Mouse (Mus musculus) naive thymus-derived CD4-positive, alpha-beta T cell, adult 2 months (primary cell): ENCODE measurements around the gene Tmub1.

Source experiments
- DNase-seq: peaks from one replicate; pipeline ENCODE4 v3.0.0-alpha.2; 2011; ENCODE audit warnings: low read depth

Gene Tmub1

DNA sequence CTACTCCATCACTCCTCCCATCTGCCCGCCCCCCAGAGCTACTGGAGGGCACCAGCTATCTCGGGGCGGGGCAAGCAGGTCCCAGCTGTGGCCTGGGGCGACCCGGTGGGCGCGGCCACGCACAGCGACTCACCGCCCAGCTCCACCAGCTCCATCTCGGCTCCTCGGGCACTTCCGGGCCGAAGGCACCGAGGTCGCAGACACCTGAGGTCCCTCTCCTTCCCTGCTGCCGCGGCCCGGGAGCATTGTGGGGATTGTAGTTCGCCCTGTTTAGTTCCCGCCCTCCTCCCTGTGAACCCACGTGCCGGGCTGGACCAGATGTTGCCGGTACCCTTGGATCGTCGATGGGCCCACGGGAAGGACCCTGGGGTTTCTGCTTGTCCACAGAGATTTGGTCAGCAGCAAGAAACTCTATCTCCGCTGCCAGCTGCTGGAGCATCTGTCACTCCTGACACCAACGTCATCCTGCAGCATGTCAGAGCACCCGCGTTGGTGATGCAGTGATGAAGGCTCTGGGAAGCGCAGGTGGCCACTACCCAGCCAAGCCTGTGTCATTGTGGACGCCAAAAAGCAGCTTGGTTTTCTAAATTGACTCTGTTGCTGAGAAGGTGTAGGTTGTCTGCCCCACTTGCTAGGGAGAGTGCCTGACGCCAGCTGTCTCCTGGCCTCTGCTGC, at the start of gene Tmub1:
Gene Tmub1 (minus strand): TSS at position 231 of the 675 bp plus-strand sequence.
- peak; percentile 87 for DNase-seq

- no peak for DNase-seq
Observed at GRCm38 (mm10) chr5:24496756-24497155, 49.1 kb upstream of the Tmub1 start.

- no peak for DNase-seq
Observed at GRCm38 (mm10) chr5:24495019-24495418, 47.4 kb upstream of the Tmub1 start.

DNA sequence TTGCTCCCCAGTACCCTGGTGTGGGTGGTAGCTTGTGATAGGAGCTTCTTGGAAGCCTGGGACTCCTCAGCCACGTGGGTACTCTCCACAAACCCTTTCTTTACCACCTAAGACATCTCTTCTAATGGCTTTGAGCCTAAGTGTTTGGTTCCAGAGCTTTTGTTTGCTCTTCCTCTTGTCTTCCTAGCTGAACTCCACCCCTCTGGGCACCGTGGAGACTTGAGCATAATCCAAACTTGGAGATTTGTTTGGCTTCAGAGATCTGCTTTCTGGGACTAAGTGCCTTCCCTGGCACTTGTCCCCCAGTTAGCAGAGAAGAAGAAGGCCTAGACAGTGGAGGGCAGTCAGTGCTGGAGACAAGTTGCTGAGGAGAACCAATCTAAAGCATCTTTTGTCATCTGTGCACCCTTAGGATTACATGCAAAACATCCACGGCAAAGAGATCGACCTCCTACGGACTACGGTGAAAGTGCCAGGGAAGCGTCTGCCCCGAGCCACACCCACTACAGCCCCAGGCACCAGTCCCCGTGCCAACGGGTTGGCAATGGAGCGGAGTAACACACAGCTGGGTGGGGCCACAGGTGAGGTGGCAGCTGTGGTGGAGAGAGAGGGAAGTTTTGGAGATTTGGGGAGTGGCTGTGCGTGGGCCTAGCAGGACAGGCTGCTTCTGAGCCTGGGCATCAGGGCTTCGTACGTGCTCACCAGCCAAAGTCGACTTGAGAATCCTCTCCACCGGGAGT, 45.1 kb upstream of the Tmub1 start:
- DNase-seq = no peak

GRCm38 (mm10) chr5:24490413-24490920, 42.8 kb upstream of the Tmub1 start:
- DNase-seq = no peak

GRCm38 (mm10) chr5:24486738-24487137, 39.1 kb upstream of the Tmub1 start:
- DNase-seq = no peak

DNA sequence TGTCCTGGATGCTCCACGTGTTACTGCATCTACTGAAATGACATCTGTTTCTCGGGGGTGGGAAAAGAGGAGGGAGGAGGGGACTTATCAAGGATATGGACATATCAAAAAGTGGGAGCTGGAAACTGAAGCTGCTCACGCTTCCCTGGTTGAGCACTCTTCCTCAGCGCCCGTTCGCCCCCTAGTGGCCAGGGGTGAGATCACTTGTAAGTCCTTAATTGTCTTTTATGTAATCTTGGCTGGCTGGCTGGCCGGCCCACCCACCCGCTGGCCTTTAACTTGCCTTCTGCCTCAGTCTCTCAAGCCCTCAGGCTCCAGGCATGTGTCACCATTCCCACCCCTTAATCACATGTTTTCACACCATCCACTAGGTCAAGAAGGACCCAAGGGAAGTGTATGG, 38.4 kb upstream of the Tmub1 start:
- peak; percentile 80 for DNase-seq

- DNase-seq = no peak
Observed at GRCm38 (mm10) chr5:24484963-24485362, 37.3 kb upstream of the Tmub1 start.

DNA sequence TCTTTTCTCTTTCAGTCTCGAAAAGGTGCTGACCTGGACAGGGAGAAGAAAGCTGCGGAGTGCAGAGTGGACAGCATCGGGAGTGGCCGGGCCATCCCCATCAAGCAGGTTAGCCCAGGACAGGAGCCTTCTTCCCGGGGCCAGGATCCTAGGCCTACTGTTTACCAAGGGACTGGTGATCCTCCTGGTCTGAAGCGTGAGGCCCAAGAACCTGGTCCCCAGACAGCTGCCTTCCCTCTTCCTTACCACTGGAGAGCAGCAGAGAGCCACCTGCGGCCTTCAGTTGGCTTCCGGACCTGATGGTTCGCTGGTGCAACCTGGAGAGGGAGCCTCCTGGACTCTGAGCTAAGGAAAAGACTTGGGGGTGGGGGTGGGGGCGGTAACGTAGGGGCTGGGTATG, 35.7 kb upstream of the Tmub1 start:
- DNase-seq = peak; percentile 65

DNA sequence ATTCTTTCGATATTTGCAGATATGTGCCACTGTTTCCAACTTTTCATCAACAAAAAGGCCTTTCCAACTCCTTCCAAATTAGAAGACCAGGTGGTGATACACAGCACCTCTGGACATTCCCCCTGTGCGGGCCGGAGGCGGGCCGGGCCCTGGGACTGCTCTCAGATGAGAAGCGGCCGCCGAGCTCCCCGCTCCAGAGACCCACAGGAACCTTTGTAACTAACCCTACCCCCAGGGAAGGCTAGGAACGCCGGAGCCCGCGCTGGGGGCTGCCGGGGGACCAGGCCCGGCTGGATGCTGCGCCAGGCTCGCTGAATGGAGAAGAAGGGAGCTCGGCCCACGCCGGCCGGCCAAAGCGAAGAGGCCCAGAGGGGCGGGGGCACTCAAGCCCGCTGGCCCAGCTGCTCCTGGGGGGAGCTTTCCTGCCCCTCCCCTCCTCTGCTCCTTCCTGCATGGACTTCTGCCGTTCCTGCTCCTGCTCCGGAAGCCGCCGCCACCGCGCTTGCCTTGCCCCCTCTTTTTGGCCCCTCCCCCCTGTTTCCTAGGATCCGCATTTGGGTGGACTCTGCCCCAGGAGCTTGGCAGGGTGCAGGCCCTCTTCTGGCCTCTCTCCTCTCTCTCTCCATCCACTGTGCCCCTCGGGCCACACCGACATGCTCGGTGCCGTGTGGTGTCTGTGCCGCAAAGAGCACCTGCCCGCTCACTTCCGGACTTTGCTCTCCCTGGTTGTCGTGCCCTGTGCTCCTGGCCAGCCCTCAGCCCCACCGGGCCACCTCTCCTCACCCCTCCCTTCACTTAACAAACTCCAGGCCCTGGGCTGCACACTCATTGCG, 34.8 kb upstream of the Tmub1 start:
- DNase-seq = no peak

- peak; percentile 41 for DNase-seq
Observed at GRCm38 (mm10) chr5:24481647-24482046, 34.0 kb upstream of the Tmub1 start.

GRCm38 (mm10) chr5:24477909-24478308, 30.3 kb upstream of the Tmub1 start:
- no peak for DNase-seq

GRCm38 (mm10) chr5:24475476-24476241, 28.0 kb upstream of the Tmub1 start:
- no peak for DNase-seq

DNA sequence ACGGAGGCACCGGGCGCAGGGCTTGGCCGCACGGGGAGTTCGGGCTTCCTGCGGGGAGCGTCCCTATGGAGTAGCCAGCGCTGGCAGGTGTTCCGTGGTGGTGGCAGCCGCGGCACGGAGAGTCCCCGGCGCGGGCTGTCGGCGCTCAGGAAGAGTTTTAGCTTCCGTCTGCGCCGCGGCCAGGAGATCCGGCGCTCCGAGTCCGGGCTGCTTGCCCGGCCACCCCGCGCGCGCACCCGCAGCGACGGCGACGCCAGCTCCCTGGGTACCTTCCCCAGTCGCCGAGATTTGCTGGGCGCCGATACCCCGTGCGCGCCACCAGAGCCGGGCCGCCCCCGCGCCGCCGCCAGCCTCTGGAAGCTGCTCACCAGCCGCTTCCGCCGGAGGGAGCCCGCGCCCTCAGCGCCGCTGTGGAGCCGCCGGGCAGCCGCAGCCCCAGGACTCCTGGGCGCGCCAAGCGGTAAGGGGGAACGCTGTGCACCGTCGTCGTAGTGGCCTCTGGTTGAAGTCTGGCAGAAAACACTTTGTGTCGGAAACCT, 27.1 kb upstream of the Tmub1 start:
- DNase-seq = peak; percentile 49

GRCm38 (mm10) chr5:24474025-24474722, 26.5 kb upstream of the Tmub1 start:
- no peak for DNase-seq

DNA sequence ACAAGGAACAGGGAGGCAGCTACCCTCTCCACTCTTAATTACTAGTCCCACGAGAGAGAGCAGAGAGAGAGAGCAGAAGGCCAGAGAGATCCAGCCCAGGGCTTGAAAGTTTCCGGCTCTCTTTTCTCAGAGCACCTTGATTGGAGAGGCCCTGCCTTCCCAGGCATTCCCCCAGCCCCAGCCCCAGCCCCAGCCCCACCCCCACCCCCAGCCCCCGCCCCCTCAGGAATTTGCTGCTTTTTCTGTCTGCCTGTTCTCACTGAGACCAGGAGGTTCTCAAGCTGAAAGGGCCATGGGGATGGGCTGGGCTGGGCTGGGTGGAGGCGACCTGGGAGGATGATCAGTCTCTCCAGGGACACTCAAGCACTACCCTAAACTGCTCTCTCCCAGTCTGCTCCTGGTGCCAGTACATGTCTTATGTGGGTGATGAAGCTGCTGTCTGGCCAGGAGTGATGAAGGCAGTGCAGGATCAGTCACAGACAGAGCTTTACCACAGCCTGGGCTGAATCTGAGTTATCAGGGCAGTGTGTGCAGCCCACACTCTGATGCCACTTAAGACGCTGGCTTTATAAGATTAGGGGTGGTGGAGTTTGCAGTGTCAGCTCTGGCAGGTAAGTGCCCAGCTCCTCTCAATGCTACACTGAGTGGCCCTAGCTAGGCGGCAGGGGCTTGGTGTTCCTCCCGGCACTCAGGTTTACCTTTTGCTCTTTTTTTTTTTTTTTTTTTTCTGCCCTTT, 25.4 kb upstream of the Tmub1 start:
- no peak for DNase-seq

GRCm38 (mm10) chr5:24470600-24470999, 22.9 kb upstream of the Tmub1 start:
- DNase-seq = peak; percentile 88

DNA sequence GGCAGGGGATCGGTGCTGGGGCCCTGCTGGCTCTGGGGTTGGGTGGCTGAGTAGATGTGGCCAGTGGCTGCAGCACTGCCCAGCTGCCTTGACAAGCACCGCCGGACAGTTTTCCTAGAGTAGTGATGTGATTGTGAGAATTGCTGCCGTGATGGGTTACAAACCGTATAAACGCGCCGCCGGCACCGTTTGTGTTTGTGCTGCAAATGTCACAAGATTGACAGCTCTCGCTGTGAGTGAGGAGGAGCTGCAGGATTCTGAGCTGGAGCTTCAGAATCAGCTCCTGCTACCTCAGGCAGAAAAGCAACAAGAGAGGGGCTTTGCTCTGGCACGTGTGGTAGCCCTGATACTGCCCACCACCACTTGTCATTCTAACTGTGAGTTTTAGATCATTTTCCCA, 19.1 kb upstream of the Tmub1 start:
- DNase-seq = no peak

DNA sequence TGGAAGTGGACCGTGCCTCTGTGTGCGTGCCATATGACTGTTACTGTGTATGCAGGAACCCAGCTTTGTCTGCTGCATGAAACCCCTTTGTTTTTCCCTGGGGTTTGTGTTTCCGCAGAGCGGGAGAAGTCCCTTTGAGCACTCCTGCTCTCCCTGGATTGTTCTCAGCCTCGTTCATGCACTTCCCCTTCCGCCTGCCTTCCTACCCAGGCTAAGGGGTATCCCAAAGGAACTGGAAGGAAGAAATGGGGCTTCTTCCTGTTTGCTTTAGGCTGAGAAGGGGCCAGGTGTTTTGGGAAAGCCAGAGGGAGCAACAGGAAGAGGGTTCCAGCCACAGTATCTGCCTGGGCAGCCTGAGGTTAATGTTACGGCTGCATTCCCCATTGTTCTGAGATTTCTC, 8.0 kb upstream of the Tmub1 start:
- DNase-seq = no peak

GRCm38 (mm10) chr5:24455076-24455475, 7.4 kb upstream of the Tmub1 start:
- no peak for DNase-seq
